Mouse (Mus musculus): ENCODE measurements at regions not wholly inside any gene's neighbourhood (a gene's known extent, or its start where the extent isn't known, plus 50 kb on each side); places are given as distances from the start of the nearest gene placed in this dataset.
"Not testable (repeated sequence)": the region's sequence is repeated elsewhere in the genome, so short reads cannot be mapped to it uniquely, and the experiment has no call there.

DNA sequence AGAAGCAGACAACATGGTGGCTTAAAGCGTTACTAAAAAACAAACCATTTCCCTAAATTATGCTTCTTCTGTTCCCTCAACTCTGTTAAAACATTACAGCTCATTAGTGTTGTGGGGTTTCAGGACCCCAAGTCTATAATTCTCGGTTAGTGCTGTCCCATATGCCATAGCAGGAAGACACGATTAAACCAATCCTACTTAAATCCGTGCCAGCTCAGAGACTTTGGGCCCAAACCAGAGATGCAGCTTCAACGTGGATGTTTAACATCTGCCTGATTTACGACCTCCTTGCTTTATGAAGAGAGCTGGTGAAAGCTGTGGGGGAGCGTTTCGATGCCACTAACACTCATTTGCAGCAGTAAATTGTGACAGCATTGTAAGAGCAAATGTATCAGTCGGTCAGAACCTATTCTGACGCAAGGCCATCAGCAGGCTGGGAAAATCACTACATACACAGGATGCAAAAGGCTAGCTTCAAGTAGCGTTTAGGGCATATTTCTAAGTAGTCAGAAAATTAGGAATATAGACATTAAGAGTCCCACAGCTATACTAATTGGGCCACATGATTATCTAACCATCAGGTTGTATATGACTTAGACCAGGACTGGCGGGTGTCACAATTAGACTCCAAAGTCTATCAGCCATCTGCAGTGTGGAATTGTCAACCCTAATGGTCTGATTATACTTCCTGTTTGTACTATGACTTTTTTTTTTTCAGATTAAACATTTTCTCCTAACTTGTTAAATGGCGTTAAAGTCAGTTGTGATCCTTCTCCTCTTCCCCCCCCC, 333.1 kb upstream of the Gm6657 start:
- DNase-seq = no peak

DNA sequence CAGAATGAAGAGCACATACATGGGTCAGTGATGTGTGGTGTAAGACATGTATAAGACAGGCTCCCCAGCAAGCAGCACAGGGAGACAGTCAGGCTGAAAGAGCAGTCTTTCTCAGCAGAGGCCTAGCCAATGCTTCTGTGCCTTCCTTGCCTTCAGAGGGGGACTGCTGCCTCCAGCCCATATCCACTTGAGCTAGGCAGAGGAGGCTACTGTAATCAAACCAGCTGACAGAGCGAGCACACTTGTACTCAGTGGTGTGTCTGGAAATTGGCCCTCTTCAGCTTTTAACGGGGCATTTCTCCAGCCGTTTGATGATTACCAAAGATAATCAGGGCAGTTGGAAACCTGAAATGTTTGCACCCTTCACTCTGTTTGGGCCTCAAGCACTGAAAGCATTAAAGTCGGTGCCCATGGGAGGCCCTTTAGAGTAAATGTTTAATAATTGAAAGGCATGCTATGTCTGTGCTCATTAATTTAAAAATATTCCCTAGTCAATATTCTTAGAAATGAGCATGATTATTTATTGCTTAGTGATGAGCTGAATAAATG, 326.0 kb upstream of the Gm6657 start:
- no peak for DNase-seq

DNA sequence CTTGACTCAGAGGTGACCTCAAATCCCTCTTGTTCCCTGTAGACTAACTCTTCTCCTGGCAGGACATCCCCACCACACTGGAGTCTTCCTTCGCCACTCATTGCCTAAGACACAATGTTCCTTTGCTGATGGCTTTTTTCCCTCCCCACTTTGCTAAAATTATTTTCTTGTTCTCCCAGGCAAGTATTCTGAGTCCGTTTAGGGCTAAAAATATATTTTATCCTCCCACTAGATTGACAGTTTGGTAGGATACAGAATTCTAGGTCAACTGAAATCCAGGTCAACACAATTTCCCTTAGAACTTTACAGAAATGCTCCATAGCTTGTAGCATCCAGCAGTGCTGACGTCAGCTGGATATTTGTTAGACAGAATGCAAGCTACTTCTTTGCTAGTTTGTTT, 324.7 kb upstream of the Gm6657 start:
- DNase-seq = no peak

DNA sequence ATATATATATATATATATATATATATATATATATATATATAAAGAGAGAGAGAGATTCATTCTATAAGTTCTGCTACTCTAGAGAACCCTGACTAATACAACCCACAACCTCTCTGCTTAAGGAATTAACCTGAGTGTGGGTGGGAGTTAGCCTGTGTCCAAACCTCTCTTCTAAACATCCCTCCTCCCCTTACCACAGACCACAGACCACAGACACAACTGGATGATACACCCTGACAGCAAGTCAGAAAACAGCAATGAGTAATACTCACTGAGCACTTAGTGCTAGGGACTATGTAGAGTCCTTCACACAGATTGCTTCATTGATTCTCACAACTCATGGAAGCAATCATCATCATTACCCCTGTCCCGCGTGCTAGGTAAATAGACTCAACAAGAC, 306.7 kb upstream of the Gm6657 start:
- no peak for DNase-seq

DNA sequence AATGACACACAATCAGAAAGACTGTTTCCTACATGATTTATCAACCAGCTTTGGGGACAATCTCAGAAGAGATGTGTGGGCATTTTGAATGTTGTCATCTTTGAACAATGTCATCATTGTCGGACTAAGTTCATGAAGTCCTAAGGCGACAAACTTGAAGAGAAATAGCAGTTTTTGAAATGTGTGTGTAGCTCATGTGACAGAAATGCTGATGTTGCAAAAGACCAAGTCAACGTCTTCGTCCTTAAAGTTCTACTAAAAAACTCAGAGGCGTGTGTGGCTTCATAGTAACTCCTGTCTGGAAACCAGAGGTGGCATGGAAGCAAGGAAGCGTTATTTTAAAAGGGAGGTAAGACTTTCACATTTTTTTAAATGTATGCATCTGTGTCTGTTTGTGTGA, 302.6 kb upstream of the Gm6657 start:
- no peak for DNase-seq

DNA sequence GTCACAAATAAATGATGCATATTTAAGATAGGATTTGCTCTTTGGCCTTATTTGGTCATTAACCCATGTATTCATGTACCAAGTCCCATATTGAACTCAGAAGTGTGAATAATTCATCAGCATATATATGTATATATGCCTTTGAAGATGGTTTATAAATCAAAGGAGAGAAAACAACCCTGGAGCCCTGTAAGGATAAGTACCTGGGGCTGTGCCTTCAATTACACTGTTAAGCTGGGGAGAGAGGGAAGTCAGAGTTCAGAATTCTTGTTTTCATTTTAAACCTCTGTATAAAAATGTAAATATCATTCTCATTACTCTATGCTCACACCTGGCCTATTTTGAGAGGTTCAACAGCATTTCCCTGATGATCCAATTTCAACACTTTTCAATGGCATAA, 299.8 kb upstream of the Gm6657 start:
- DNase-seq = no peak

DNA sequence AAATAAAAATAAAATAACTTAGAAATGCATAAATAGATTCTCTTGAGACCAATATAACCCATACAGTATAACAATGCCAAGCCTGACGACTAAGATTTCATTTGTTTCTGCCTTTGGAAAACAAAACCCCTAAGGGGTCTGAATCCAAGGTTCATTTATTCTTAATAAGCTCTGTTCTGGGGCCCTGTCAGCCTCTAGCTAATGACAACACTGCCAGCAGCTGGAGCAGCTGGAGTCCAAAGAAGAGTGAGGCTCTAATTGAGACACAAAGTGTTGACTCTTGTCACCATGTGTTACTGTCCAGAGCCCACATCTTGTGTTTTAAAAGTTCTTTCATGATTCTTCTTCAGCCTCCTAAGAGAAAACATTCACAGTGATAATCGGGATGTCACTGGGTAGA, 298.5 kb upstream of the Gm6657 start:
- no peak for DNase-seq

DNA sequence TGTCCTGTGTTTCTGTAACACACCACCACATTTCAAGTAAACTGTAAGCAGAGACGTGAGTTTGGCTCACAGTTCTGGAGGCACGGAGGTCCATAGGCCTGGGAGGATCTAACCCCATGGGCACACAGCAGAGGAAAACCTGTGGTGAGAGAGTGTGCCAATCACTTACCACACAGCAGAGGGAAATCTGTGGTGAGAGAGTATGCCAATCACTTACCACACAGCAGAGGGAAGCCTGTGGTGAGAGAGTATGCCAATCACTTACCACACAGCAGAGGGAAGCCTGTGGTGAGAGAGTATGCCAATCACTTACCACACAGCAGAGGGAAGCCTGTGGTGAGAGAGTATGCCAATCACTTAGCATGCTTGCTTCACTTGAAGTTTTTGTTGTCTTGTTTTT, 295.1 kb upstream of the Gm6657 start:
- DNase-seq = not testable (repeated sequence)

DNA sequence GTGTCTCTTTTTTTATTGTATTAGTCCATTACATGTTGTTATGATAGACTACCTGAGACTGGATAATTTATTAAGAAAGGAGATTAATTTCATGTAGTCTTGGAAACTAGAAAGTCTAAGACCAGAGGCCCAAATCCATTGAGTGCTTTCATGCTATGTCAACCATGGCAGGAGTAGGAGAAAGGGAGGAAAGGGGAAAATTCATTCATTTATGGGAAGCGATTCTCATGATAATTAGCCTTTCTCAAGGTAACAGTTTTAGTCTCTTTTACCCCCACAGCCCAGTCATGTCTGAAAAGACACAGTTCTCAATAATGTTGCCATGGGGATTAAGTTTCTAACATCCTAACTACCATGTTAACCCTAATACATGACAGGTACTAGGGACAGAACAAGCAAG, 292.8 kb upstream of the Gm6657 start:
- DNase-seq = no peak

DNA sequence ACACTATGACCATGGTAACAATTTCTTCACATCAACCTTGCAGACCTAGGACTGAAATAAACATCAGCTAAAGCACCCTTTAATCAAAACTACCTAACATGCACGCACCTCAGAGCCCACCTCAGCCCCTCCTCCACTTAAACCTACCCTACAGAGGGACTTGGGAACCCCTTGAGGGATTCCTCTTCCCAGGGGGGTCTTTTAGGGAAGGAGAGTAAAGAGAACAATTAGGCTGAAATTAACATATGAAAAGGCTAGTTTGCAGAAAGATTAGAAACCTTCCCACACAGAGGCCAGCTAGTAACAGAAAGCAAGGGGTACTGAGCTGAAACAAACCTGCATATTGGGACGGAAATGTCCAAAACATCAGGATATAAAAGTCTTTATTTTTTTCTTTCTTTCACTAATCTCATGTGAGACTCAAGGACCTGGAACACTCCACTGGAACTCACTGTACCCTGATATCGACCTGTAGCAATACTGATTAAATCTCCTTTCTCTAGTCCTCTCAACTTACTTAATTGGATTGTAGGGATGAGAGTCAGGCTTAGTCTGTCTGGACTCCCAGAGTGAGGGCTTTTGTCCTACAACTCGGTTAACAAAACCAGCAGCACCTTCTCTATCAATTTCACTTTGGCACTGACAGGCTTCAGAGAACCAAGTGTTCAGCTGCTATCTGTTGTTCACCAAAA, 281.0 kb upstream of the Gm6657 start:
- no peak for DNase-seq

DNA sequence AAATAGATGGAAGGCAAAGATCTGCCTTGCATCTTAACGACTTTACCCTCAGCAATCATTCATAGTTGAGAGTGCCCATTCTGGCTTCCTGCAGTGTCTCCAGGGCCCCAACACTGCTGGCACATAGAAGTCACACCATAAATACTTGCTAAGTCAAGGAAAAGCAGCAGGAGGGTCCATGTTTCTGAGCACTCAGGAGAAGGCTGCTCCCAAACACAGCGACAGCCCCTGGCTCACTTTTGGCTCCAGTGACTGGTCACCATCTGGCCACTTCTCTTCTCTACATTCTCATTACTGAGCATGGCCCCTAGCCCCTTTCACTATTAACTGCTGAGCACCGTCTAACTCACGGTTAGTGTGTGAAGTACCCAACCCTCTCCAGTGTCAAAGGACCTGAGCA, 265.3 kb upstream of the Gm6657 start:
- DNase-seq = no peak

DNA sequence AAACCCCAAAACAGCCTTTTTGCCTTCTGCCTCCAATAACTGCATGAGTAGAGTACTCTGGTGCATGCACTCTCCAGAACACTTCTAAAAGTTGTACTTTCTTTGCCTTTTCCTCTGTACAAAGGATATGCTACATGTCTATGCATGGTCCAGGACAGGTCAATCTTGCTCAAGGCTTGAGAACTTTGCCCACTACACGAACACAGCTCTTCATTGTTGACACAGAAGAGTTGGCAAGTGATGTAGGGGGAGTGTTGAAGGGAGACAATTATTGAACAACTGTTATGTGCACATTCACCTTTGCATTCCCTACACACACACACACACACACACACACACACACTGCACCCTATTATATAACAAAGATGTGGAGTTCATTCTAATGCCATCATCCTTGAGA, 264.5 kb upstream of the Gm6657 start:
- DNase-seq = peak; percentile 19

DNA sequence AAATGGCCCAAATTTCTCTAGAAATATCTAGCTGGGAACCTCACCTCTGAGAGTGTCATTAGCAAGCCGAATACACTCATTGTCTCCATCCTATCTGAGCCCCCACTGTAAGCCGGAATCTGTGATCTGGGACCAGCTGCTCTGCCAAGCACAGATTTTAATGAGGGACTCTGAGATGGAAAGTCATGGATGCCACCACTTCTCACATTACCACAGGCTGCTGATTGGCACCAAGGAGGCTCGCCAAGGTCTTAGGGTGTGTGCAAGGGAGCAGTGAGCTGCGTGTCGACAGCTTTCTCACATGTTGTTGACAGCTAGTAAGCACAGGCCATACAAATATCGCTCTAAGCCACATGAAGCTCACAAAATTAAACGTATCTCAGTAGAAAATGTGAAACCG, 250.1 kb upstream of the Gm6657 start:
- no peak for DNase-seq

DNA sequence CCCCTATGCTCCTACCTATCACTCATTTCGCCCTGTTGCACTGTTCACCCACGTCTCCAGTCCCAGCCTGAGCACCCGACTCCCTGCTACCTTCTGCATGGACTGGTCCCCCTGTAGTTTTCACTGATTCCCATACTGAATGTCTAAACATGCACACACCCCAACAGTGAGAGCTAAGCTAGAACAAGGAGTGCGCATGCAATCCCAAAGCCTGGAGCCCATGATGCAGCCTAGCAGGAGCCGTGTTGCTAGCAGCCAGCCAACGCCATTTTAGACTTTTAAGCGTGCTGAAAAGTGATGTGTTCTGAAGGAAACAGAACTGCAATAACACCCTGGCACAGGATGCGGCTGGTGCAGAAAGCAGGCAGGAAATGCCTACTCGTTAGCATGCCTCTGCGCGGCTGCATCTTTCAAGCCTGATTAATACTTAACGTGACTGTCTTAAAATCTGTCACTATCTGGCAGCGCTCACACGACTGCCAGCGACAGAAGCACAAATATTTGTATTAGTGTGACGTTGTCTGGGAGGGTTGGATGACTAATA, 244.5 kb upstream of the Gm6657 start:
- peak; percentile 9 for DNase-seq

DNA sequence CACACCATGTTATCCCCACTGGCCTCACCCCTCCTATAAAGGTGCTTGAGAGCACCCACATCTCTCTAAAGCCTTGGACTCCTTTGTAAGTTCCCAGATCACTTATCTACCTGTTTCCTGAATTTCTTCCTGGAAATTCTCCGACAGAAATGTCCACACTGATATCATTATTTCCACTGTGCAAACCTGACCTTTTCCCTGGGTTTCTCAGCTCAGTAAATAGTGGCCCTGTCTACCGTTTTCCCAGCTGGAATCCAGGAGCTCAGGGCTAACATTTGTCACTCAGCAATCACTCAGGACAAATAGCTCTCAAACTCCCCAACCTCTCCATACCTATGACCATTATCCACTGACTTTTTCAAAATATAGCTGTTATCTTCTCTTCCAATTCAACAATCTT, 241.6 kb upstream of the Gm6657 start:
- no peak for DNase-seq

DNA sequence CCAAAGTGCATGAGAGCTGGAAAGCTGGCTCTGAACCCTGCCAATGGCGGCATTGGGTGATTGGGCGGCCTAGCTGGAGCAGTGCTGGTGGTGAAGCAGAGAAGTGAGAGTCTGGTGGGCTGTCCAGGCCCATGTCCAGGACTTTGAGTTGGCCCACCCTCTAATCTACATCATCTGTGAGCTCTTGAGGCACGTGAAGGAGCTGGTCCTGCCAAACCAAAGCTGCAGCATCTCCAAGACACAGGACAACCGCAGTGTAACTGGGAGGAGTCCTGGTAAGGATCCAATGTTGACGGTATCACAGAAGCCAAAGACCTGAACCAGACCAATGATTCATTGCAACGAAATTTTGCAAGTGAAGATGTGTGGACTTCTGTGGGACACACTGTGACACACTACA, 231.4 kb upstream of the Gm6657 start:
- DNase-seq = no peak

DNA sequence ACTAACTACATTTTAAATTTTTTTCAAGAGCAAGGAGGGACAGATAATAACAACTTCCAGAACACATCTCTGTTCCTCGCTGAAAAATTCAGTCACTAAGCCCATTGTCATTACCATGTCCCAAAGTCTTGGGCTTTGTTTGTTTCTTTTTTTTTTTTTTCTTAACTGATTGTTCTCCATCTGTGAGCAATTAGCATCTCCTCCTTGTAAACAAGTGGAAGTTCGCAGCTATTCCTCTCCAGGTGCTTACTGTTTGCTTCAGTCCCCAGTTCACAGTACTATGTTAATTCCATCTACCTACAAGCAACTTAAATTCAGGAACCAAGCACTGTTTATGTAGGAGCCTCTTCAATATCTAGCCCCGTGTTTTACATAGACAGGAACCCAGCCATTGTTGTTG, 225.5 kb upstream of the Gm6657 start:
- no peak for DNase-seq

DNA sequence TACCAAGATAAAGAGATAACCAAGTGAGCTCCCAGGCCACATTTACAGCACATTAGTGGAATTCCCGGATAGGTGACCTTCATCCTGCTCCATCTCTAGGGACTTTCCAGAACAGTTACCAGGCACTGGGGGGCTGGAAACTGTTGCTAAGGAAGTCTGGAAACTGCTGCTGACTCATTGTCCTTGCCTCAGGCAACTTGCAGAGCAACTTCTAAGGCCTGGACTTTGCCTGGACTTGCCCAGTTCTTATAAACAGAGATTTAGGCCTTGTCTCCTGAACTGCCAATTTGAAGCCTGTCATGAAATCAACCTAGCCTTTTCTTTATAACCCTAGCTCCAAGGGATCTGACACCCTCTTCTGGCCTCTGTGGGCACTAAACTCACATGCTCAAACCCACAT, 224.0 kb upstream of the Gm6657 start:
- no peak for DNase-seq

DNA sequence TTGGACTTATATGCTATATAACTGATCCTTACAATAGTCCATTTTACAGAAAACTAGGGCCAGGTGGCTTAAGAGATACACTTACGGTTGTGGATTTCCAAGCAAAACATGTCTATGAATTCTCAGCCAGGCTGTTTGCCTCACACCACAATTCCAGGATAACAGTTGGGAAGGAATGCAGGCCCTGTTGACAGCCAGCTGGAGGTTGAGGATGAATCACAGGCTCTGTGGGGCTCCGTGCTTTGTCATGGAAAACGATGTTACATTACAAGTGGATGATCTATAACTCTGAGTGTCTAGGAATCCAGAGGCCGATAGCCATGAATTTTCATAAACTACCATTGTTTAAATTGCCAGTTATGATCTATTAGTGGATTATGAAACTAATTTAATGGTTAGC, 221.9 kb upstream of the Gm6657 start:
- DNase-seq = no peak

DNA sequence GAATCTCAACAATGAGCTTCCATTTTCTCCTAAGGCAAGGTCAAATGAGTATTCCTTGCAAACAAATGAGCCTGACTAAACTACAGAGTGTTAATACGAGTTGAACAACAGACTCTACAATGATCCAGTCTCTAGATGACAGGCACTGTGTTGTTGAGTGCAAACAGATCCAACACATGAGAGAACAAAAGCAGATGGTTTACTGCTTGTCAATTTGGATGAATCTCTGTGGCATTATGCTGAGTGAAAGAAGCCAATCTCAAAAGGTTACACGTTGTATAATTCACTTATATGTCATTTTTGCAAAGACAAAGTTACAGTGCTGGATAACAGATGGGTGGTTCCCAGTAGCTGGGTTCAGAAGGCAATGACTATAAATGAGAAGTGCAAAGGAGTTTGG, 217.1 kb upstream of the Gm6657 start:
- DNase-seq = no peak

DNA sequence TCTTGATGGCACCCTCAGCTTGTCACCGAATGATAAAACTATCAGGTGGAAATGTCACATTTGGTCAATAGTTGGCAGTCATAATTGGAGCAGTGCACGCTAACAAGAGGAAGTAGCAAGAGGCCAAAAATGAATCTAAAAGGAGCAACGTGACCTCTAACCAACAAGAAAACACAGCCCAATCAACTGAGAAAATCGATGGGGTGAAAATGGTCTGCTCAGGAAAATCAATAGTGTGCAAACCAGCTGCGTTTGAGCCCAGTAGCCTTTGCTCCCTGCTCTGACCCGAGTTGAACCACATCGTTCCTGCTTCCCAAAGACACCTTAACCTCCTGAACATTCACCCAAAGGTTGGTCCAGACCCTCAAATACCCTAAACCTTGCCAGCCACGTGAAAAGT, 207.3 kb upstream of the Gm6657 start:
- DNase-seq = no peak

DNA sequence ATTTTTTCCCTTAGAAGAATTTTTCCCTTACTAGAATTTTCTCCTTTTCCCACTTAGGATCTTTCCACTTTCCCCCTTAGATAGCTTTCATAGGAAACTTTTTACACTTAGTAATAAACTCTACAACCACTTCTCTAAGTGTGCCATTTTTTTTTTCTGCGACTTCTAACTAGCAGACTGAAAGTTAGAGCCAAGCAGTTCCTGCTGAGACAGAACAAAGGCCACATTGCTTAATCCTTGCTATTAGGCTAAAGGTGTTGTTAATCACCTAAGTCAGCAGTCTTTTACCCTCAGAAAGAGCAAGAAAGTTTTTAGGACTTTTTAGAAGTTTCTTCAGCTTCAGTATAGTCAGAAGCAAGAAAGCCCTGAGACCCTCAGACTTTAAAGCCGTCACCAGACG, 204.3 kb upstream of the Gm6657 start:
- DNase-seq = peak; percentile 38

DNA sequence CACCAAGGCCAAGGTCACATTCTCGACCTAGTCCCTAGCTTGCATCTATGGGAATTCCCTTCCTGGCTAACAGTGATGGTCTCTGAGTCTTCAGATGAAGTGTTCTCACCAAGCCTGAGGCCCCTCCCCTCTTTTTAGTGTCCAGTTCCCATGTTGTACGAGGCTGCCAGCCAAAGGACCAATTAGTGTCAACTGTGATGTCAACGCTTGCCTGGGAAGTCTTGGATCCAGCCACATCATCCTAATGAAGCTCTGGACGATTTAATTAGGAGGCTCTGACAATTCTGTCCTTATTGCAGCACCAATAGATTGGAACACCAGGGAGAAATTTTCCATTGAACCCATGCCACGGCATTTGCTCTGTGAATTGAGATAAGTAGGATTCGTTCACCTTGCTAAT, 202.4 kb upstream of the Gm6657 start:
- no peak for DNase-seq

DNA sequence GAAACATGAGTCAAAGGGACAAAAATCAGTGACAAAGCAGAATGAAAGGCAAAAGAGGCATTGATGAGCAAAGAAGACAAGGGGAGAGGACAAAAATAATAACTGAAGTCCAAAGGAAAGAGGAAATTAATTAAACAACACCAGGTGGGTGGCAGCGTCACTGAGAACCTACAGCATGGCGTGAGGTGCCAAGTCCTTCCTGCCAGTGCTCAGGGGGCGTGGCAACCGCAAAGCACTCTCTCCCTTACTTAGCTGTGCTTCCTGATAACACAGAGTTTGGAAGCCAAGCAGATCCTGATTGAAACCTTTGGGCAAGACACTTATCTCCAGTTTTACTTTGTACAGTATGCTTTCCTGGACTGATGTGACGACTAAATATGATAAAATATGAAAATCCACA, 199.9 kb upstream of the Gm6657 start:
- DNase-seq = no peak
